Mouse (Mus musculus) MEL-GATA-1-ER (cell line): Measurements from ENCODE around the gene Dynll1.
A peak's percentile ranks its signal among the peaks of the same experiment; 100 is the strongest.

Experiments used
- DNase-seq: peaks from one replicate; pipeline ENCODE4 v3.0.0-alpha.2; 2012; ENCODE audit warnings: low read depth; ENCODE audit errors: extremely low read depth

The Dynll1 gene

DNA sequence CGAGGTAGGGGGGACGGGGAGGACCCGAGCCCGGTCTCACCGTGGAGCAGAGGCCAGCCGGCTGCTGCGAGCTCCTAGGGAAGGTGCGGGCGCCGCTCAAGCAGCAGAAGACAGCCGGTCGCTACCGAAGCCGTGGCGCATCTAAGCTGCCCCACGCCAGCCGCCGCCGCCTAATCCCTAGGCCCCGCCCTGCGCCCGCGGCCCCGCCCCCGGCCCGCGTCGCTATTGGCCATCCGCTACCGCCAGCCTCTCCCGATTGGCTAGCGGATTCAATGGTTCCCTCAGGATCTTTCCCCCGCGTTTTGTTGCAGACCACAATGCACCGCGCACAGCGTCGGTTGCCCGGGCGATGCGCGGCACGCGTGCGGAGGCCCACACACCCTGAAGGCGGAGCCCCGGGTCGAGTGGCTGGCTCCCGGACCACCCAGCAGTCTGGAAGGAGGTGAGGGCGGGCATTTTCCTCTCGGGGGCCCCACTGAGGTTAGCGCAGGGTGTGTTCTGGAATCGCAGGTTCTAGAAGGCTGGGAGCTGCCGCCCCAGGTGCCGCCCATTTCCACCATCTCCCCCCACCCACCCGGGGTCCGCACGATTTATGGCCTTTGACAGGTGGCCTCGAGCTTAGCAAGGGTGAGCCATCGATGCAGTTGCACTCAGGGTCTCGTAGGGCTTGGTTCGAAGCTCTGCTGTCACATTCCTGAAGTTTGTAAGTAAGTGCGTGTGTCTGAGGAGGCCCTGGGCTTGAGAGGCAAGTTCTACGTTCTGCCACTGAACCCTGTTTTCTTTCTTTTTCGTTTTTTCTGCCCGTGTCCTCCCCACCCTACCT lies at the start of gene Dynll1:
Gene Dynll1, minus strand, starts transcription at position 208 of the 823 bp plus-strand sequence.
- peak; percentile 91 for DNase-seq

DNA sequence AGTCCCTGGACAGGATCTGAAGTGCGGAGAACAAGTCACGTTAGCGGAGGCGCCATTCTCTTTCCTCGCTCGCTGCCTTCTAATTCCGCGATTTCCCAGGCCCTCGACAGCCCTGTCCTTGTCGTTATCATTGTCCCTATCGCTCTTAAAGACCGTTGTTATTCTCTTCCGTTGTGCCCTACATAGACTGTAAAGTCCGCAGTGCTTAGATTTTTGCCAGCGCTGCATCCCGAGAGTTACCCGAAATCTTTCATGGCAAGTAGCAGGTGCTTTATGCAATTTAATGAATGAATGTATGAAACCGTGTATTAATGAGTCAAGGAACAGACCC lies 48.4 kb upstream of the Dynll1 start:
- DNase-seq: no peak

DNA sequence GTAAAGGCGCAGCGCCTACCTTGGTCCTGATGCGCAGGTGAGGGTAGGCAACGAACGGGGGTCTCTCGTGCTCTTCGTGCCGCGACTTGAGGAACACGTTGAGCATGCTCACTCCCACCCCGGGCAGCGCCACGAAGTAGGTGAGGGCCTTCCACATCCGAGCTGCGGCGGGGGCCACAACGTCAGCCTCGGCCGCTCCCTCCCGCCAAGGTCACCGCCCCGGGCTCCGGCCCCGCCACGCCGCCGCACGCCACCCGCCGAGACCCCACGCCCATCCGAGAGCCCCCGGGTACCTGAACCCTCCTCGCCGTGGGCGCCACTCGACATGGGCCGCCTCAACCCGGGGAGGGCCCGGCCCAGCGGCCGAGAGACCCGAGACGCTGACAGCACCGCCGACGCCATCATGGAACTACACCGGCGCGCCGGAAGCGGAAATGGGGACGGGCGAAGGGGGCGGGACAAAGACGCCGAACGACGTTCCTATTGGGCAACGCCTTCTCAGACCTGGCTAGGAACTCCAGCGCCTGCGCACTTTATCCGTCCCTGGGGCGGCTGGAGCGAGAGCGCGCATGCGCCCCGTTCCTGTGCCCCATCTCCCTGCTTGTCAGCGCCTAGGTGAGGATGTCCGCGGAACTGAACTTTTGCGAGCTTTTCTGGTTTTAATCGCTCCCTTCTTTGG lies 47.9 kb upstream of the Dynll1 start, which contains the start of gene Cox6a1:
Gene Cox6a1, minus strand, starts transcription at position 436 of the 679 bp plus-strand sequence.
- DNase-seq: peak; percentile 86

DNA sequence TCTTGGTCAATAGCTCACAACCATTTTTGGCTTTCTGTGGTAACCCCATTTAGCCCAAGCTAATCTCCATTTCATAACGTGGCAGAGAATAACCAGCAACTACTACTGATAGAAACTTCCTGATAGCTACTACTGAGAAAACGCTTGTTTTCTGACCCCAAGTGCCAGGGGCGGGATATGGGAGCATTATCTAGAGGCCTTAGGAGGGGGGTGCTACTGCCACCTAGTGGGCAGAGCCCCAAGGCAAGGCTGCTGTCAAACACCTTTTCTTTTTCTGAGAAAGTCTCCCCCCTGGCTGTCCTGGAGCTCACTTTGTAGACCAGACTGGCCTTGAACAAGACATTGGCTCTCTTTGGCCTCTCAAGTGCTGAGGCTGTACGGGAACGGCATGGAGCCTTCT lies 46.8 kb upstream of the Dynll1 start:
- DNase-seq: peak; percentile 83

DNA sequence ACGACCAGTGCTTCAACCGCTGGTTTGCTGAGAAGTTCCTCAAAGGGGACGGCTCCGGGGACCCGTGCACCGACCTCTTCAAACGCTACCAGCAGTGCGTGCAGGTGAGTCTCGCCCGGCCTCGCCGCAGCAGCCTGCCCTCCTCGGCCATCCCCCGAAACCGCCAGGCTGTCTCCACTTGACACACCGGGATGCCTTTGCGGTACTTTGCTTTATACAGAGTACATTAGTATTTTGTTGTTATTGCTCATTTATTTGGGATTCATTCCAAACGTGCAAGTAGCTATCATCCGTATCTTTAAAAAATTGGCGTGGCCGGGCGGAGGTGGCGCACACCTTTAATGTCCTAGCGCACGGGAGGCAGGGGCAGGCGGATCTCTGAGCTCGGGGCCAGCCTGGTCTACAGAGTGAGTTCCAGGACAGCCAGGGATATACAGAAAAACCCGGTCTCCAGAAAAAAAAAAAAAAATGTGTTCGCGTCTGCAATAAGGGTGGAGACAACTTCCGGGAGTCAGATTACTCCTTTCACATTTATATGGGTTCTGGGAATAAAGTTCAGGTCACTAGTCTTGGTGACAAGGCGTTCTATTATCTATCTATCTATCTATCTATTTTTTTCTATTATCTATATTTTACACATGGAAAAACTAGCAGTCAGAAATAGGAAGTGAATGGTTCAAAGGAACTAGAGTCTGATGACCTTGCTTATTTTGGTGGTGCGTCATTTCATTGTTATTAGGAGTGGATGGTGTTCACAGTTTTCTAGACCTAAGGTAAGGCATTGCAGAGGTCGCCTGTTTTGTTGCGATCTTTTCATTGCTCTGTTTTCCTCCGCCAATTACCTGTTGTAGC lies 40.7 kb upstream of the Dynll1 start:
- DNase-seq: no peak

DNA sequence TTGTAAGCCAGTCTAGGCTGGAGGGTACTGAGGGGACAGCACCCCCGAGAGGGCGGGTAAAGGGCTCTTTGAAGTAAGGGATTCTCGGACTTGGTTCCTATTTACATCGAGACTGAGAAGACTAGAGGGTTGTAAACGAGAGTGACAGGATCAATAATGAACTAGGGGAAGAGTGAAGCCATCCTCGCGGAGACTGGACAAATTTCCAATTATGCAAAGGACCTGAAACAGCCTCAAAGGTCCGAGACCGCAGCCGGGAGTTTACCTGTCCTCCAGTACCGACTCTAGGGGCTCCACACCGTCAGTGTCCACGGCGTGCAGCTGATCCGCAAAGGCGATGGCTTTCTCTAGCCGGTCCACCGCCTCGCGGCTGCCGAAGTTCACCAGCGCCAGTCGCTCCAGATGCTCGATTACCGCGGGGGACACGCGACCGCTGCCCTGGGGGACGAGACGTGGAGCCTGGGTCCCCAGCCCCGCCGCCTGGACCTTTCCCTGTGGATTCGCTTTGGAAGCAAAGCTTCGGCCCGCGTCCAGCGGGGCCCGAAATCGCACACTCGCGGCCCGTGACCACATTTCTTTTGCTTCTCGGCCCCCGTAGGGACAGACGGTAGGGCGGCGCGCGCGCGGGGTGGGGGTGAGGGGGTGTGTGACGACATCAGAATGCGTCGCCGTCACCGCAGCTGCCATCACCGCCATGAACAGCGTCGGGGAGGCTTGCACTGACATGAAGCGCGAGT lies 39.9 kb upstream of the Dynll1 start, which contains the start of the genes Gatc and Triap1:
Gene Gatc, minus strand, starts transcription at position 602 of the 737 bp plus-strand sequence.
Gene Triap1, plus strand, starts transcription at position 649 of the 737 bp plus-strand sequence.
- no peak for DNase-seq

DNA sequence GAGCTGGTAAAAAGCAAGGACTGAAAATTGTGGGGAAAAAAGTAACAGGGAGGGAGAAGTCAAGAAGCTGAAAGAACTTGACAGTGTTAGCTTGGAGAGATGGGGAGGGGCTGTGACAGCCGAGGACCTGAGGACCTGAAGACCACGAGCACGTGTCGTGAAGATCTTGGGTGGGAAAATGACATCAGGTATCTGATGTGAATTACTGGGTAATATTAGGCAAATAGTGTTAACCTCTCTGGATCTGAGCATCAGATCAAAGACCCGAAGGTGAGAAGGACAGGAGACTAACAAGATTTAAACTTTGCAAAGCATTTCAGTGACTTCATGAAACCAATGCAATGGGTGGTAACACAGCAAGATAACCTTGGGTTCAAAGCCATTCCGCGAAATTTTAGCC lies 39.2 kb upstream of the Dynll1 start:
- no peak for DNase-seq

DNA sequence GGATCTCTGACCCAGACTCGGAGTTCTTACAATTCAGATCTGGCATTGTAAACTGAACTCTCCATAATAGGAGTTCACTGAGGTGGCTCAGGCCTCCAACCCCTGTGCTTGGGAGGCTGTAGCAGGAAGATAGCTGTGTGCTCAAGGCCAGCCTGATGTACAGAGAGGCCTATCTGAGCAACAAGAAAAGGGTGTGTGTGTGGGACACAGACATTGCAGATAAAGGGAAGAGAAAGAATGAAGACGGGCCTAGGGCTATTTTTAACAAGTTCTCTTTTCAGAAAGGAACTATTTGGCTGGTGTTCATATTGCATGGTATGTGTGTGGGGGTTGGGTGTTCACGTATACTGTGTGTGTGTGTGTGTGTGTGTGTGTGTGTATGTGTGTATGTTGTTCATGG lies 32.8 kb upstream of the Dynll1 start:
- DNase-seq: peak; percentile 89

DNA sequence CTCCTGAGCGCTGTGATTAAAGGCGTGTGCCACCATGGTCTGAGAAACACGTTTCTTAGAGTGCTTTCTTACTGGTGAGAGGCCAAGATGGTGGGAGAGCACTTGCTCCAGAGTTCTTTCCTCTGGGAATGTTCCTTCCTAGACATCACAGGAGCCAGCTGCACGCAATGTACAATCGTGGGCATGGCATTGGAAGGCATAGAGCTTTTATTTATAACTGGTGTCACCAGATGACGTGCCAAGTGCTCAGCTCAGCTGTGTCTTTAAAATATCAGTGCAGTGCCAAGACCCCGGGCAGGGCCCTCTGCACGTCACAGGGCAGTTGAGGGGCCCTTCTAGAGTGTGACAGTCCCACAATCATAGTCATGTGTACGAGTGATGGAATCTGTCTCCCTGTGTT lies 30.2 kb upstream of the Dynll1 start:
- DNase-seq: no peak

DNA sequence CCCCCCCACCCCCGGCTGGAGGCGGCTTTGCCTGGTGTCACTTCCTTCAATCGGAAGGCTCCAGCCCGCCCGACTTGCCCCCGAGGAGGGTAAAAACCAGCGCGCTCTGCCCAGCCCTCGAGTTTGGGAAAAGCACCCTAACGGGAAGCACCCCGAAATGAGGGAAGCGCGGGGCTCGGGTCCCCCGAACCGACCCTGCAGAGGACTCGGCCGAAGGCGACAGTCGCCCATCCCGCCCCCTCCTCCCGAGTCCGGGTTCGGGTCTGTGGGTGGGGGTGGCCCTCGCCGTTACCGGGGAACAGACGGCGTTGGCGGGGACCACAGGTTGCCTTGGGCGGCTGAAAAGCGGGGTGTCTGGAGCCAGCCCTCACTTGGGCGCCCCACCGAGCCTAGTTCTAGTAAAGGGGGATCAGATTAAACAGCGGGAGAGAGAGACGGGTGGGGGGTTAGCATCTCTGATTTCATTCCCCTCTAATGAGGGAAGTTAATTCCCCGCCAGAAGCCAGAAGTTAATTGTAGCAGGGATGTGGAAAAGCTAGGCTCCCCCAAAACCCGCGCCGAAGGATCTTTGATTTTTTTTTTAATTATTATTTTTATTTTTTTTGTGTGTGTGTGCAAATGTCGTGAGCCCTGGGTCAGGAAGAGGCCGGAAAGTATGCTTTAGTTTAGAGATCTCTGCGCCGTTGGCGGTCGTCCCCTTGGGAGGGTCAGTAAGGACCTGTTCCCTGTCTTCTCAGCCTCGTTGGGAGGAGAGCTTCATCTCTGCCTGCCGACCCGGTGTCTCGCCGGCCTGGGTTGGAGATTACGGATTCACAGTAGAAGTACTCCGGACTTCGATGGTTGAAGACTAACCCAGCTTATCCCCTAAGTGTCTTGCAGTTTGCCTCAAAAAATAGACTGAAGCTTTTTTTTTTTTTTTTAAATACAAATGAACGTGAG lies 27.1 kb upstream of the Dynll1 start:
- DNase-seq: no peak

DNA sequence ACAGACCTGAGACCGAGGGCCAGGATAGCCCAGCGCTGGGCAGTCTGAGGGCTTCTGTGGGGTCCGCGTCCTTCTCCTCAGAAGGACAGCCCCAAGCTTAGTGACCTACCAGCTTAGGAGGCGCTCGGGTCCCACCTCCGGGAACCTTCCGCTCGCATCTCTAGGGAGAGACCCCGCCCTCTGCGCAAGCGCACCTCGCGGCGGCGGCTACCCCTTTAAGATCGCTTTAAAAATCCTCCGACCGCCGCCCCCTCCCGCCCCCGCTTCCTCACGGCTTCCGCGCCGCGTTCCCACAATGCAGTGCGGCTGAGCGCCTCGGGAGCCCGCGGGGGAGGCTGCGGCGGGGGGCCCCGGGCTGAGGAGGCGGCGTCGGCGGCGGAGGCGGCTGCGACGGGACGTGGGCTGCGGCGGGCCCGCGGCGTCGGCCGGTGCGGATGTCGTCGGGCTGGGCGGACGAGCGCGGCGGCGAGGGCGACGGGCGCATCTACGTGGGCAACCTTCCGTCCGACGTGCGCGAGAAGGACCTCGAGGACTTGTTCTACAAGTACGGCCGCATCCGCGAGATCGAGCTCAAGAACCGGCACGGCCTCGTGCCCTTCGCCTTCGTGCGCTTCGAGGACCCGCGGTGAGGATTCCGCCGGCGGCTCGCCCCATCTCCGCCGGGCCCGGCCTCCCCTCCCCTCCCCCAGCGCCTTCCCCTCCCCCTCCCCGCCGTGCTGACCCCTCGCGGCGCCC lies 26.2 kb upstream of the Dynll1 start, which contains the start of gene Srsf9:
Gene Srsf9, plus strand, starts transcription at position 303 of the 735 bp plus-strand sequence.
- DNase-seq: peak; percentile 75

DNA sequence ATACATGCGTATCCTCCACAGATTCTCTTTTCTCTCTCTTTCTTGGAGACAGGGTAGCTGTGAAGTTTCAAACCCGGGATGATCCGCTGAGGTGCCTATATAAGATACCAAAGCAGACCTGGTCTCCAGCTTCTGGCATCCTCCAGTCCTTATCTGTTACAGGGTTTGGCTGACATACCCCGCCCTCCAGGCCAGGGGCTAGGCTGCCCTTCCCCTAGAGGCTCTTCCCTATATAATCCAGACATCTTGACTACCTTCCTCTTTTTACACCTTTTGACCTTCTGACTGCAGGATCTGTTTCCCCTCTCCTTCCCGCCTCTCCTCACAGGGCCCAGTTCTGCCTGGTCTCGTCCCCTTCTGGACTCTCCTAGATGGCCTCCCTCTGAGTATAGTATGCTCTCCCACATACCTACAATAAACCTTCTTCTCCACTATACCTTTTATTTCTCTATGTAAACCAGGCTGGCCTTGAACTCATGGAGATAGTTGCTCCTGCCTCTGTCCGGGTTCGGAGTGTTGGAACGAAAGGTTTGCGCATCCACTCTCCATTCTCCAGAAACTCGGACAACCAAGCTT lies 25.5 kb upstream of the Dynll1 start:
- DNase-seq: no peak

DNA sequence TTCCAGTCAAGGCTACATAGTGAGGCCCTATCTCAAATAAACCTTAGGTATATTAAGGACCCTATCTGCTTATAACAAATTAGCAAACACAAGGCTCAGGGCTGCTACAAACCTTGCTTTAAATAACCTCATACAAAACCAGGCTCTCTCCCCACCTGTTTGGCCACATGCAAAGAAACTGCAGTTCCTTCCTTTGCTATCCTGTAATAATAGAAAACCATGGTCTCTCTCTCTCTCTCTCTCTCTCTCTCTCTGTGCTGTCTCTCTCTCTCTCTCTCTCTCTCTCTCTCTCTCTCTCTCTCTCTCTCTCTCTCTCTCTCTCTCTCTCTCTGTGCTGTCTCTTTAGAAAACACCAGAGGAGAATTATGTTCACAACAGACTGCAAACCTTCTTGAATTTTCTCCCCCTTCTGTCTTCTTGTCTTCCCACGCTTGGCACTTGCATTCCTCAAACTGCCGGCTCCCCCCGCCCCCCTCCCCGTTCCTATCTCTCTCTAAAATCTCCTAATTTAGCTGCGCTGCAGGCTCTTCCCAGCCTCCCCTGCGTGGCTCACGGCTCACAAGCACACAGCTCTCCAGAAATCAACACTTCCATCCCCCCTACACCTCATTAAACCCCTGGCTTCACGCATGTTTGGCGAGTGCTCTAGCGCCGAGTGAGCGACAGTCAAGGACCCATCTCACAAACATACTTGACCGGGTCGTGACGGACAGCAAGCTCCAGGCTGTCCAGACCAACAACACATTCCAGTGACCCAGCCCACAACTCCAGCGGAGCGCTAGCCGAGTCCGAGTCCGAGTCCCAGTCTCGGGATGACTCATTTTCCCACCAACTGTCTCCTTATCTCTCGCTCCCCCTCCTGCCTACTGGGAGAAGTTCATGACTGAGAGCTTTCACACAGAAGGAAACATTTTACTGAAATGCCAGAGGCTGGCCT lies 18.5 kb upstream of the Dynll1 start:
- peak; percentile 68 for DNase-seq

DNA sequence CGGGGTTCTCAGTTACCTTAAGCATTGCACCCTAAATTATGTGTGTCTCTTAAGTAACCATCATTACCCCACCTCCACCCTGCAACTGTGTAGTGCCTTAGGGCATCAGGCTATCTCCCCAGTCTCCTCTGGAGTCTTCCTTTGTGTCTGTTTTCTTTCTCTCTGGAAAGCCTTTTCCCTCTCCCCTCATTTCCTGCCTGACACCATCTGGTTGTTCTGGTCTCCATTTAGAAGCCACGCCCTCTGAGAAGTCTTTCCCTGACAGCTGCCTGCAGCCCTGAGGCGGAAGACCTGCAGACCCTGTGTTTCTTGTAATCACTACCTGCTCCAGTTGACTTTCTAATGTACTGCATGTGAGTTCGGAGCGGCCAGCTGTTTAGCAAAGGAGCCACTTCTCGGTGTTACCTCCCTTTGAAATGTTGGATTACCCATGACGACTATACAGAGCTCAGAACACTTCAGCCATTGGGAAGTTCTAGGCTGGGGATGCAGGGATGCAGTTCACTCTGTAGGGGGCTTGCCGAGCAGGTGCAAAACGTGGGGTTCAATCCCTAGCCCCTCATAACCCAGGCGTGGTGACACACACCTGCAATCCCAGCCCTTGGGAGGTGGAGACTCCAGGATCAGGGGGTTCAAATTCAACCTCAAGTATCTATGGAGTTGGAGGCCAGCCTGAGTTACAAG lies 17.0 kb upstream of the Dynll1 start:
- DNase-seq: no peak

DNA sequence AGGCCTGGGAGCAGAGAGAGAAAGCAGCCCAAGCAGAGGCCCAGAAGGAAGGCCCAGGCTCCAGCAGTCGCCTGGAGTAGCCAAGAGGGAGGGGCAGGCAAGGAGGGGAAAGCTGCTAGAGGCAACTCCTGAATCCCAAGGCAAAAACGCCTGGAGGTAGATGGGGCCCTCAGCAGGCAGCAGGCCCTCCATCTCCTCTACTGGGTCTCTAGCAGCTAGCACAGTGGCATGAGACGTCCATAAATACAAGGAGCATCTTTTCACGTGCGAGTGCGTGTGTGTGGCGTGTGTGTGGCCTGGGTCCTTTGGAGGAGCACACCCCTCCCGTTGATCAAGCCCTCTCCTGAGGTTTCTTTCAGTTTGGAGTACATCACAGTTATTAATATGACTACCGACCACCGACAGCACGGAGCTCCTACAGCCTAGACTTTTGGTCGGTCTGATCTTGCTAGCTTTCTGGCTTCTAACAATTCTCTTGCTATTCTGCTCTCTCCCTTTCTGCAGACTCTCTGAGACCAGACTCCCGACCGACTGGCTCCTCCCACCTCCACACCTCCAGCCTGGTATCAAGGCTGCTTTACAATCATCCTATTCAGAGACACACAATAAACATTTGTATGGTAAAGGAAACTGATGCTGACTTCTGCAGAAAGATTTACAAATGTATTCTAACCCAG lies 16.3 kb upstream of the Dynll1 start:
- no peak for DNase-seq

DNA sequence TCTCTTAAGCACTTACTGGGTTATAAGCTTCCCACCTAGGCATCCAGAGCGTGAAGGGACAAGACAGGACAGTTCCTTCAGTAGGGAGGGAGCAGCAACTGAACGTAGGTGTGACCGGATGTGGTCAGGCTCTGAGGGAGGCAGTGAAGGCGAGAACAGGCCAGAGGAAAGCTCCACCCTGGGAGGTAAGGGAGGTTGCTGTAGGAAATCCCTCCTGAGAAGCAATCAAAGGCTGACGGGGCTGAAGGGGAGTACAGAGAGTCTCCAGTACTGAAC lies 12.8 kb upstream of the Dynll1 start:
- DNase-seq: peak; percentile 61
